Mouse (Mus musculus) stomach, postnatal 0 days (tissue): ENCODE data around the gene Elmod1.
"Not testable (repeated sequence)": the region's sequence is repeated elsewhere in the genome, so short reads cannot be mapped to it uniquely, and the experiment has no call there.

Source experiments
- CTCF ChIP-seq: IDR thresholded peaks from 2 replicates; pipeline ENCODE4 v1.5.1; 2016; ENCODE audit warnings: antibody characterized with exemption, low read depth, mild to moderate bottlenecking, moderate library complexity
- EP300 ChIP-seq: optimal IDR thresholded peaks from 2 replicates; pipeline ENCODE3; 2016; ENCODE audit warnings: antibody characterized with exemption

- TF ChIP-seq CTCF, EP300: not testable (repeated sequence)
Measured at GRCm38 (mm10) chr9:53992567-53992966, 17.5 kb upstream of the Elmod1 start.
